Mouse (Mus musculus) gastrocnemius, adult 18-20 months (tissue): Measurements from ENCODE around the gene Calcrl. TPM values are rescaled to one million over a fixed set of nuclear protein-coding genes. Genes with fewer than 3 reads are reported as not detected.

ENCODE experiments used
- DNase-seq: peaks from one replicate; pipeline ENCODE4 v3.0.0; 2021; ENCODE audit warnings: low spot score
- total RNA-seq, 2 experiments: library from RNA; stranded (reverse); gene quantifications; 2 replicates each; pipeline ENCODE4 v1.2.3; 2021

The Calcrl gene
- total RNA-seq, 2 experiments from 2014 or later, result 11.1 TPM

DNA sequence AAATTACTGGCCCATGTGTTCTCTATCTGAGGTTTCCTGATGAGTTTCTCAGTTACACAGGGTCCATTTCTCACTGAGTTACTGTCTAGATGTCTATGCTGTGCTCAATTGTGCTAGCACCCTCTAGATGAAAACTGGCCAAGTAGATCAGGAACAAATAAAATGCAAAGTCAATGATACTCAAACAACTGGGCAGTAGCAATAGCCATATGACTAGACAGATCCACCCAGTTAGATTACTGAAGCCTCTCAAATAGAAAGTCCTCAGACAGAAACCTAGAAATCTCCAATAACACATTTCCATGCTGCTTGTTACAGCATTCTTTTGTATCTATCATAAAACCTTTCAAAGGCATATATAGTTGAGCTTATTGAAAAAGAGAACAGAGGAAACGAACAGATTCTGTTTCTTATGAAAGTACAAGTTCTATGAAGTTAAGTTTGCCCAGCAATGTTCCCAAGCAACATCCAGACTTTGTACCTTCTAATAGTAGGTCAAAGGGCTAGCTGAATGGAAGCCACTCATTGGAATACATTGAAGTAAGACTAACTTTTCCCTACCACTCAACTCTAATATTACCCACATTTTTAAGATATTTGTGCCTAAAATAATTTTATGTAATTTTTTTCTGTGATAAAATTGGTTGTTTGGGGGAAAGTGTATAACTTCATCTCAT is 87.3 kb downstream of the Calcrl start:
- DNase-seq, result no peak

DNA sequence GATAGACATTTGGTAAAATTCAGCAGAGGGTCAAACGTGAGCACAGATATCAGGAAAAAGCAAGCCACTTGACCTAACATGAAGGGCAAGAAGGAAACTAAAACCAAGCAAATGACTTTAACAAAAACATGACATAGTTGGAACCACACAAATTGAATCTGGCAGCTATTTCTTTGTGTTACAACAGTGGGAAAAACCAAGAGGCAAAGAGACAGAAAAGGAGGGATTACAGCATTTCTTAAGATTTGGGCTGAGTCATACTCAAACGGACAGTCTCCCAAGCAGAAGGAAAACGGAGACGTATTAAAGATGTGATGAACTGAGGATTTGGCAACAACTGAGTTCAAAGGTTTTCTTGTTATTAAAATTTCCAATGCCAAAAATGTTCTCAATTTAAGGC is 88.9 kb downstream of the Calcrl start:
- DNase-seq, result peak; percentile 30

DNA sequence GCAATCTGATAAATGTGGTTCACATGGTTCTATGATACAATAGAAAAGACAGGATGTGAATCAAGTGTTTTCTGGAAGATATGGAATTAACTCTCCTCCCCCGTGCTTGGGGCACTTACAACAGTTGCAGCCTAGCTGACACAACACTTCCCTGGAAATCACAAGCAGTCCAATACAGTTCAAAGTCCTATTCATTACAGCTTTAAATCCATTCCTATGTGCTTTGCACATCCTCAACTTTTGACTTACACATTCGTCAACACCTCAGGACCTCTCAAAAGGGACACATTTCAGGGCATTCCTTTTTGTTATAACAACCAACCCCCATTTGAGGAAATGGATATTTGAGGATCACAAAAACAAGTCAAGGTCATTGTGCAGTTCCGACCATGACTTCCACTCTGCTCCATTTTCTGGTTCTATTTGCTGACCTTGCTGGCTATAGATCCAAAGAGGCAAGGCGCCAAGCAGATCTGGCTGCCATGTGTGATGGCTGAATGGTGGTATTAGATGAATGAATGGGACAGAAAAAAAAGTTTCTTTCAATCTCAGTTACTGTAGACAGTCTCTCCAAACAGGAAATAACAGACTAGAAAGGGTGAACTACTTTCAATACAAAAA is 108.9 kb downstream of the Calcrl start:
- DNase-seq, result no peak

DNA sequence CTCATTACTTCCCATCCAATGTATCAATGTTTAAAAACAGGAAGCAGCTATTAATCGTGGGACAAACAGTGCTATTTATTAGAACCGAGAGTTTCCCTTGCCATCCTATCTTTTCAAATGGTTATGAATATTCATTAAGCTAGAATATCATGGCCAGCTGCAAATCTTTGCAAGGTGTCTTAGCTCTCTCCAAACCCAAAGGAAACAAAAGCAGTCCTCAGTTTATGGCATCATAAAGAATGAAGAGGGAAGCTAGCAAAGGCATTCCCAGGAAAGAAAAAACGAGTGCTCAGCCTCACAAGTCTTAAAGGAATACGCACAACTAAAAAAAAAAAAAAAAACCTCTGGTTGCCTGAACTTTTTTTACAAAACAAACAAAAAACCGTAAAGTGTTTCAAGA is 128.7 kb downstream of the Calcrl start:
- DNase-seq, result no peak

DNA sequence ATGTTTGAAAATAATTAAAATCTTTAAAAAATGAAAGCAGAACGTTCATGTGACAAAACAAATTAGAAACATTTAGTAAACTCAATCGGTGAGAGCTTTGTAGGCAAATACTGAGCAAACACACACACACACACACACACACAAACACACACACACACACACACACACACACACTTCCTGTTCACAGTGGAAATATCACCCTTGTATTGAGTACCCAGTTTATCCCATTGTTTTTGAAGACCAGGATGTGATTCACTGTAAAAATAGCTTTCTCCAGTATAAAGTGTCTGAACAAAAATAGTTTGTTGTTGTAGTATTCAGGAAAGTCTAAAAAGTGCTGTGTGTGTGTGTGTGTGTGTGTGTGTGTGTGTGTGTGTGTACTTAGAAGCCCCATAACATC is 130.1 kb downstream of the Calcrl start:
- DNase-seq, result no peak

DNA sequence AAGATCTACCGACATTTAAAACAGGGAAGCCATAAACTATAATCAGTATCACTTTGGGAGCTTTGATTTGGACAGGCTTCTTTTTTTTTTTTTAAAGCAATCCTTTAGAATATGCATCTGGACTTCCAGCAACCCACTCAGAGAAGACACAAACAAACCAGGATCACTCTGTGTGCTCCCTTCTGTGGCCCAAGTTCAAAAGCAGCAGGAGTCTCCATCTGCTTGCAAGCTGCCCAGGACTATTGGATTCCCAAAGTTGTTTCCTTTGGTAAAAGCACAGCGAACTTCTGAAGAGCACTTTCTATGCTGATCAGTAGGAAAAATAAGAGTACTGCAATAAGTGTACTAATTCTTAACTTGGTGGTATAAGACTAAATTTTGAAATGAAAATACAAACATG is 130.6 kb downstream of the Calcrl start:
- DNase-seq, result no peak

DNA sequence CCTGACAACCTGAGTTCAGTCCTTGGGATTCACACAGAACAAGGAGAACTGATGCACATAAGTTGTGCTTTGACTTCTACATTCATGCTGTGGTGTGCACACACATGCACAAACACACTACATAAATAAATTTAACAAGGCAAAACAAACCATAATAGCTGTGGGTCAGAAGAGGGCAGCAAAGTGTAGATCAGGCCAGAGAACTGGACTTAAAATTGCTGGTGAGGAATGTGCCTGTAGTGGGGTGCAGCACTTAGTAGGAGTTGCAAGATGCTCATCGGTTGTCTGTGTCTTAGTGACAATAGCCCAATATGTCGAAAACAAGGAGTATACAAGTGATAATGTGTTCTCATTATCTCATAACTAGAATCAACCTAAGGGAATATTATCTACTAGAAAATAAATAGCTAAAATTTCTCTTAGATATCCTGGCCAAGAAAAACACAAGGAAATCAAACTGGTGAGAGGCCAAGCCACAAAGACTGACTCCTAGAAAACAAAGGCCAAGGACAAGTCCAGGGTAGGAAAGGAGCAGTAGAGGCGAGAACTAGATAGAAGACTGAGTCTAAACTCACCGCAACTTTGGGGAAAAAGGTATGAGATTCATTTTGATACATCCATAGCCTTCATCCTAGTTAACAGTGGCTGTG is 132.7 kb downstream of the Calcrl start:
- DNase-seq, result no peak

DNA sequence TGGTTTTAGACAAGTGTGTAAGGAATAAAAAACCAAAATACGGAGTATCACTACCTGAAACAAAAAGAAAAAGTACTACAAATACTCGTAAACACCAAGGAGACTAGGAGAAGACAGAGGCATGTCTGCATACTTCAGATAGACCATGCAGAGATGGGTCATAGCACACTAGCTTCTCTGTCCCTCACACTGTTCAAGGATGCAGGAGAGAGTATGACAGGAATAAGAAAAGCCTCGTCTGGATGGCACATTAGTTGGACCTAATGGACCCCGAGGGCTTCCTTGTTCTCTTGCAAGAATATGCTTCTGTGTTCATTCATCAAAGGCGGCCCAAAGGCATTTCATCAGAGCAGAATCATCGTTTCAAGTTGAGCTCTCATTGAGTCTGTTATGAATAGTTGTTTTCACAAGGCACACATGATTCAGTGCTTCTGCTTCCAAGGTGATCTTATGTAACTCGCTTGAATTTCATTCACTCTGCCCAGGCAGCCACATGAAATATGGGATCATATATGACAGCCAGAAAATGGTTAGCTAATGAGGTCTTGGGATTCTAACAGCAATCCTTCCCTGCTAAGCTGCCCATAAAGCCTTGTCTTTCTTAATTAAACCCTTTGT is 136.2 kb downstream of the Calcrl start:
- no peak for DNase-seq

Other genes starting within 250 kb of the Calcrl start
- 1 to 10 TPM; 2.2 to 2.9 TPM for gene Tfpi, start 51.4 kb upstream of the Calcrl start, total RNA-seq
- 10 to 100 TPM; 23.2 to 29.2 TPM for gene Ctnnd1, start 225.4 kb upstream of the Calcrl start, total RNA-seq
- gene Btbd18, start 233.7 kb upstream of the Calcrl start, total RNA-seq, result not detected
- 10 to 100 TPM; 12.0 to 14.4 TPM for gene Selenoh, start 245.4 kb upstream of the Calcrl start, total RNA-seq